Mouse (Mus musculus): Measurements from ENCODE around the gene Scg3.
"Not testable (repeated sequence)": the region's sequence is repeated elsewhere in the genome, so short reads cannot be mapped to it uniquely, and the experiment has no call there.

Gene Scg3

GRCm38 (mm10) chr9:75625556-75626307 lies 58.1 kb downstream of the Scg3 start, which contains the start of gene Lysmd2:
Lysmd2 (plus strand) TSS chr9:75625741.
- DNase-seq = peak; percentile 34 to 46

GRCm38 (mm10) chr9:75624983-75625555 lies 58.8 kb downstream of the Scg3 start:
- DNase-seq = no peak

- no peak for DNase-seq
Observed at GRCm38 (mm10) chr9:75621428-75621827, 62.4 kb downstream of the Scg3 start.

- DNase-seq = not testable (repeated sequence)
Observed at GRCm38 (mm10) chr9:75619761-75620160, 64.1 kb downstream of the Scg3 start.

GRCm38 (mm10) chr9:75618836-75619400 lies 64.9 kb downstream of the Scg3 start:
- no peak for DNase-seq

- no peak for DNase-seq
Observed at GRCm38 (mm10) chr9:75616560-75616959, 67.3 kb downstream of the Scg3 start.

GRCm38 (mm10) chr9:75610571-75611493 lies 73.0 kb downstream of the Scg3 start, which contains the start of gene Tmod2:
Tmod2 (minus strand) TSS chr9:75611325.
- no peak for DNase-seq

GRCm38 (mm10) chr9:75609965-75610364 lies 73.9 kb downstream of the Scg3 start:
- no peak for DNase-seq

- DNase-seq = no peak
Observed at GRCm38 (mm10) chr9:75609505-75609904, 74.4 kb downstream of the Scg3 start.

- no peak for DNase-seq
Observed at GRCm38 (mm10) chr9:75607496-75607895, 76.4 kb downstream of the Scg3 start.

GRCm38 (mm10) chr9:75601510-75601909 lies 82.3 kb downstream of the Scg3 start:
- no peak for DNase-seq

GRCm38 (mm10) chr9:75600166-75600934 lies 83.5 kb downstream of the Scg3 start:
- DNase-seq = no peak

GRCm38 (mm10) chr9:75599191-75599841 lies 84.5 kb downstream of the Scg3 start:
- no peak for DNase-seq

GRCm38 (mm10) chr9:75597596-75597995 lies 86.3 kb downstream of the Scg3 start:
- no peak for DNase-seq

- no peak for DNase-seq
Observed at GRCm38 (mm10) chr9:75597036-75597435, 86.8 kb downstream of the Scg3 start.

- DNase-seq = no peak
Observed at GRCm38 (mm10) chr9:75593481-75593880, 90.4 kb downstream of the Scg3 start.

All from thymus, postnatal 36 days (tissue).